Mouse (Mus musculus): ENCODE data around the gene Adamts15. TPM values are rescaled to one million over a fixed set of nuclear protein-coding genes. Genes with fewer than 3 reads are reported as not detected.

Gene Adamts15
- polyA plus RNA-seq, 1 experiment: not detected

GRCm38 (mm10) chr9:30912161-30912560 lies 10.1 kb downstream of the Adamts15 start:
- H3K4me1 ChIP-seq (ENCODE audit: control insufficient read depth, insufficient read depth, low read length): no peaks in the 10 kb centered on the region
- no peak overlapping the region for H3K4me3 ChIP-seq (ENCODE audit: insufficient read depth, low read length)
- TF ChIP-seq CTCF (IDR thresholded peaks at IDR 0.05; ENCODE audit: low read depth, low read length) (no peak), POLR2A (IDR thresholded peaks at IDR 0.05; ENCODE audit: borderline replicate concordance, low read depth, low read length) (no peak)
- H3K27ac ChIP-seq (ENCODE audit: insufficient read depth, low read depth, low read length): no peak overlapping the region

- Histone ChIP-seq H3K4me3 (ENCODE audit: insufficient read depth, low read length) (no peak overlapping the region), H3K4me1 (ENCODE audit: control insufficient read depth, insufficient read depth, low read length) (no peaks in the 10 kb centered on the region), H3K27ac (ENCODE audit: insufficient read depth, low read depth, low read length) (no peak overlapping the region)
- TF ChIP-seq CTCF (IDR thresholded peaks at IDR 0.05; ENCODE audit: low read depth, low read length): no peak
- TF ChIP-seq POLR2A (IDR thresholded peaks at IDR 0.05; ENCODE audit: borderline replicate concordance, low read depth, low read length): no peak
These were observed 11.8 kb downstream of the Adamts15 start for GRCm38 (mm10) chr9:30910491-30910890.

- H3K27ac ChIP-seq (ENCODE audit: insufficient read depth, low read depth, low read length): no peak overlapping the region
- no peaks in the 10 kb centered on the region for H3K4me1 ChIP-seq (ENCODE audit: control insufficient read depth, insufficient read depth, low read length)
- H3K4me3 ChIP-seq (ENCODE audit: insufficient read depth, low read length): no peak overlapping the region
- no peak for TF ChIP-seq CTCF (IDR thresholded peaks at IDR 0.05; ENCODE audit: low read depth, low read length)
- TF ChIP-seq POLR2A (IDR thresholded peaks at IDR 0.05; ENCODE audit: borderline replicate concordance, low read depth, low read length): no peak
These were observed 13.3 kb downstream of the Adamts15 start for GRCm38 (mm10) chr9:30908973-30909372.

GRCm38 (mm10) chr9:30908296-30908690 lies 14.0 kb downstream of the Adamts15 start:
- TF ChIP-seq POLR2A (IDR thresholded peaks at IDR 0.05; ENCODE audit: borderline replicate concordance, low read depth, low read length) (no peak), CTCF (IDR thresholded peaks at IDR 0.05; ENCODE audit: low read depth, low read length) (no peak)
- Histone ChIP-seq H3K27ac (ENCODE audit: insufficient read depth, low read depth, low read length) (no peak overlapping the region), H3K4me1 (ENCODE audit: control insufficient read depth, insufficient read depth, low read length) (no peaks in the 10 kb centered on the region), H3K4me3 (ENCODE audit: insufficient read depth, low read length) (no peak overlapping the region)

GRCm38 (mm10) chr9:30907677-30908295 lies 14.5 kb downstream of the Adamts15 start:
- no peak overlapping the region for H3K4me3 ChIP-seq (ENCODE audit: insufficient read depth, low read length)
- H3K4me1 ChIP-seq (ENCODE audit: control insufficient read depth, insufficient read depth, low read length): no peaks in the 10 kb centered on the region
- TF ChIP-seq CTCF (IDR thresholded peaks at IDR 0.05; ENCODE audit: low read depth, low read length) (no peak), POLR2A (IDR thresholded peaks at IDR 0.05; ENCODE audit: borderline replicate concordance, low read depth, low read length) (no peak)
- H3K27ac ChIP-seq (ENCODE audit: insufficient read depth, low read depth, low read length): no peak overlapping the region

- TF ChIP-seq CTCF (IDR thresholded peaks at IDR 0.05; ENCODE audit: low read depth, low read length): no peak
- no peak for TF ChIP-seq POLR2A (IDR thresholded peaks at IDR 0.05; ENCODE audit: borderline replicate concordance, low read depth, low read length)
- H3K27ac ChIP-seq (ENCODE audit: insufficient read depth, low read depth, low read length): no peak overlapping the region
- H3K4me3 ChIP-seq (ENCODE audit: insufficient read depth, low read length): no peak overlapping the region
- H3K4me1 ChIP-seq (ENCODE audit: control insufficient read depth, insufficient read depth, low read length): no peaks in the 10 kb centered on the region
These were observed 15.8 kb downstream of the Adamts15 start for GRCm38 (mm10) chr9:30906426-30906825.

GRCm38 (mm10) chr9:30905861-30906260 lies 16.4 kb downstream of the Adamts15 start:
- TF ChIP-seq CTCF (IDR thresholded peaks at IDR 0.05; ENCODE audit: low read depth, low read length) (no peak), POLR2A (IDR thresholded peaks at IDR 0.05; ENCODE audit: borderline replicate concordance, low read depth, low read length) (no peak)
- Histone ChIP-seq H3K4me1 (ENCODE audit: control insufficient read depth, insufficient read depth, low read length) (no peaks in the 10 kb centered on the region), H3K4me3 (ENCODE audit: insufficient read depth, low read length) (no peak overlapping the region), H3K27ac (ENCODE audit: insufficient read depth, low read depth, low read length) (no peak overlapping the region)

GRCm38 (mm10) chr9:30903266-30903665 lies 19.0 kb downstream of the Adamts15 start:
- Histone ChIP-seq H3K27ac (ENCODE audit: insufficient read depth, low read depth, low read length) (no peak overlapping the region), H3K4me1 (ENCODE audit: control insufficient read depth, insufficient read depth, low read length) (no peaks in the 10 kb centered on the region), H3K4me3 (ENCODE audit: insufficient read depth, low read length) (no peak overlapping the region)
- TF ChIP-seq CTCF (IDR thresholded peaks at IDR 0.05; ENCODE audit: low read depth, low read length): no peak
- TF ChIP-seq POLR2A (IDR thresholded peaks at IDR 0.05; ENCODE audit: borderline replicate concordance, low read depth, low read length): no peak

GRCm38 (mm10) chr9:30902641-30903040 lies 19.6 kb downstream of the Adamts15 start:
- Histone ChIP-seq H3K27ac (ENCODE audit: insufficient read depth, low read depth, low read length) (no peak overlapping the region), H3K4me3 (ENCODE audit: insufficient read depth, low read length) (no peak overlapping the region), H3K4me1 (ENCODE audit: control insufficient read depth, insufficient read depth, low read length) (no peaks in the 10 kb centered on the region)
- no peak for TF ChIP-seq POLR2A (IDR thresholded peaks at IDR 0.05; ENCODE audit: borderline replicate concordance, low read depth, low read length)
- no peak for TF ChIP-seq CTCF (IDR thresholded peaks at IDR 0.05; ENCODE audit: low read depth, low read length)

- H3K4me1 ChIP-seq (ENCODE audit: control insufficient read depth, insufficient read depth, low read length): no peaks in the 10 kb centered on the region
- TF ChIP-seq POLR2A (IDR thresholded peaks at IDR 0.05; ENCODE audit: borderline replicate concordance, low read depth, low read length) (no peak), CTCF (IDR thresholded peaks at IDR 0.05; ENCODE audit: low read depth, low read length) (no peak)
- H3K4me3 ChIP-seq (ENCODE audit: insufficient read depth, low read length): no peak overlapping the region
- H3K27ac ChIP-seq (ENCODE audit: insufficient read depth, low read depth, low read length): no peak overlapping the region
These were observed 20.1 kb downstream of the Adamts15 start for GRCm38 (mm10) chr9:30902152-30902551.
